Mouse (Mus musculus): Measurements from ENCODE around the gene Zfc3h1. TPM values are rescaled to one million over a fixed set of nuclear protein-coding genes. Genes with fewer than 3 reads are reported as not detected.

Zfc3h1 gene
- polyA plus RNA-seq, 1 experiment from 2014 or later, result 22.7 TPM

- TF ChIP-seq CTCF (IDR thresholded peaks at IDR 0.05; ENCODE audit: low read depth), result no peak
- ATAC-seq (ENCODE audit: insufficient read depth) (peak; percentile 100), DNase-seq (peak; percentile 99)
- Histone ChIP-seq H3K4me3 (ENCODE audit: low read depth, low read length) (peak within 1 kb of the TSS; percentile 51), H3K9me3 (ENCODE audit: low read depth, low read length) (no peaks in the 10 kb centered on the region), H3K36me3 (ENCODE audit: insufficient read depth) (no peaks in the 10 kb centered on the region), H3K27ac (ENCODE audit: low read depth) (peak within 1 kb of the TSS; percentile 96), H3K27me3 (ENCODE audit: insufficient read depth, low read length) (no peaks in the 10 kb centered on the region), H3K9ac (peak within 1 kb of the TSS; percentile 60), H3K4me2 (peak within 1 kb of the TSS; percentile 88), H3K4me1 (ENCODE audit: insufficient read depth) (0 out of 2 replicates have a peak, but pooled peaks cover 4% of the 10 kb centered on the region)
- WGBS, result under 1% methylated on average over 52 of the region's 58 CpGs
Measured at GRCm38 (mm10) chr10:115361840-115362622, 22.7 kb upstream of the Zfc3h1 start, which contains the start of gene Tmem19. Gene Tmem19 (minus strand): TSS chr10:115362501.

- H3K4me3 ChIP-seq (ENCODE audit: low read depth, low read length), result peak overlapping the region; percentile 51
- H3K36me3 ChIP-seq (ENCODE audit: insufficient read depth), result no peaks in the 10 kb centered on the region
- 4% methylated on average over 9 of the region's 9 CpGs for WGBS
- H3K4me1 ChIP-seq (ENCODE audit: insufficient read depth), result 0 out of 2 replicates have a peak, but pooled peaks cover 4% of the 10 kb centered on the region
- no peaks in the 10 kb centered on the region for H3K27me3 ChIP-seq (ENCODE audit: insufficient read depth, low read length)
- ATAC-seq (ENCODE audit: insufficient read depth) (peak; percentile 22), DNase-seq (no peak)
- no peaks in the 10 kb centered on the region for H3K9me3 ChIP-seq (ENCODE audit: low read depth, low read length)
- H3K27ac ChIP-seq (ENCODE audit: low read depth), result peak overlapping the region; percentile 96
- no peak for TF ChIP-seq CTCF (IDR thresholded peaks at IDR 0.05; ENCODE audit: low read depth)
- H3K9ac ChIP-seq, result peak overlapping the region; percentile 60
- H3K4me2 ChIP-seq, result peak overlapping the region; percentile 88
Measured at GRCm38 (mm10) chr10:115362623-115362964, 22.2 kb upstream of the Zfc3h1 start.

- H3K4me1 ChIP-seq (ENCODE audit: insufficient read depth), result 0 out of 2 replicates have a peak, but pooled peaks cover 4% of the 10 kb centered on the region
- no peak for TF ChIP-seq CTCF (IDR thresholded peaks at IDR 0.05; ENCODE audit: low read depth)
- no peaks in the 10 kb centered on the region for H3K27me3 ChIP-seq (ENCODE audit: insufficient read depth, low read length)
- ATAC-seq (ENCODE audit: insufficient read depth) (no peak), DNase-seq (no peak)
- H3K4me3 ChIP-seq (ENCODE audit: low read depth, low read length), result peak overlapping the region; percentile 51
- peak overlapping the region; percentile 60 for H3K9ac ChIP-seq
- WGBS, result 78% methylated on average over 4 of the region's 4 CpGs
- no peaks in the 10 kb centered on the region for H3K36me3 ChIP-seq (ENCODE audit: insufficient read depth)
- H3K4me2 ChIP-seq, result peak overlapping the region; percentile 88
- peak overlapping the region; percentile 96; the same call in 1 of the 2 replicates for H3K27ac ChIP-seq (ENCODE audit: low read depth)
- no peaks in the 10 kb centered on the region for H3K9me3 ChIP-seq (ENCODE audit: low read depth, low read length)
Measured at GRCm38 (mm10) chr10:115363151-115363550, 21.6 kb upstream of the Zfc3h1 start.

GRCm38 (mm10) chr10:115381506-115382084 lies 3.2 kb upstream of the Zfc3h1 start:
- H3K27ac ChIP-seq (ENCODE audit: low read depth), result no peak overlapping the region
- peaks cover 9% of the 10 kb centered on the region; the same call in 1 of the 2 replicates for H3K36me3 ChIP-seq (ENCODE audit: insufficient read depth)
- ATAC-seq (ENCODE audit: insufficient read depth) (no peak), DNase-seq (no peak)
- WGBS, result 68% methylated on average over 2 of the region's 2 CpGs
- no peak overlapping the region for H3K4me3 ChIP-seq (ENCODE audit: low read depth, low read length)
- H3K9ac ChIP-seq, result no peak overlapping the region
- no peak overlapping the region for H3K4me2 ChIP-seq
- H3K9me3 ChIP-seq (ENCODE audit: low read depth, low read length), result no peaks in the 10 kb centered on the region
- no peaks in the 10 kb centered on the region for H3K27me3 ChIP-seq (ENCODE audit: insufficient read depth, low read length)
- peaks cover 8% of the 10 kb centered on the region; the same call in 1 of the 2 replicates for H3K4me1 ChIP-seq (ENCODE audit: insufficient read depth)
- no peak for TF ChIP-seq CTCF (IDR thresholded peaks at IDR 0.05; ENCODE audit: low read depth)

- no peak for TF ChIP-seq CTCF (IDR thresholded peaks at IDR 0.05; ENCODE audit: low read depth)
- Histone ChIP-seq H3K9me3 (ENCODE audit: low read depth, low read length) (no peaks in the 10 kb centered on the region), H3K4me2 (peak overlapping the region; percentile 70), H3K27me3 (ENCODE audit: insufficient read depth, low read length) (no peaks in the 10 kb centered on the region), H3K27ac (ENCODE audit: low read depth) (peak overlapping the region; percentile 98; the same call in 1 of the 2 replicates), H3K9ac (peak overlapping the region; percentile 69), H3K4me1 (ENCODE audit: insufficient read depth) (peaks cover 8% of the 10 kb centered on the region), H3K4me3 (ENCODE audit: low read depth, low read length) (peak overlapping the region; percentile 91), H3K36me3 (ENCODE audit: insufficient read depth) (peaks cover 12% of the 10 kb centered on the region; the same call in 1 of the 2 replicates)
- ATAC-seq (ENCODE audit: insufficient read depth) (no peak), DNase-seq (peak; percentile 15)
- 25% methylated on average over 12 of the region's 12 CpGs for WGBS
Measured at GRCm38 (mm10) chr10:115382846-115383643, 1.7 kb upstream of the Zfc3h1 start.

- Histone ChIP-seq H3K4me1 (ENCODE audit: insufficient read depth) (peaks cover 8% of the 10 kb centered on the region), H3K27me3 (ENCODE audit: insufficient read depth, low read length) (no peaks in the 10 kb centered on the region), H3K27ac (ENCODE audit: low read depth) (peak overlapping the region; percentile 98), H3K9me3 (ENCODE audit: low read depth, low read length) (no peaks in the 10 kb centered on the region), H3K9ac (peak overlapping the region; percentile 69), H3K4me2 (peak overlapping the region; percentile 70), H3K36me3 (ENCODE audit: insufficient read depth) (peaks cover 15% of the 10 kb centered on the region; the same call in 1 of the 2 replicates), H3K4me3 (ENCODE audit: low read depth, low read length) (peak overlapping the region; percentile 91)
- 1% methylated on average over 15 of the region's 15 CpGs for WGBS
- ATAC-seq (ENCODE audit: insufficient read depth) (no peak; the same call in 1 of the 2 replicates), DNase-seq (peak; percentile 51)
- TF ChIP-seq CTCF (IDR thresholded peaks at IDR 0.05; ENCODE audit: low read depth), result no peak
Measured at GRCm38 (mm10) chr10:115383644-115384220, 1.0 kb upstream of the Zfc3h1 start.
